Mouse (Mus musculus) hindbrain, embryonic 12.5 days (tissue): Measurements from ENCODE around the gene Lamtor5. TPM values are rescaled to one million over a fixed set of nuclear protein-coding genes. Genes with fewer than 3 reads are reported as not detected.

Source experiments
- ATAC-seq: fragments of 200-750 bp; cut with Nextera tagmentation; 2 replicates; pipeline ENCODE4 v1.8.0; 2017; ENCODE audit warnings: moderate TSS enrichment; ENCODE audit not compliant: low FRiP score
- H3K27ac ChIP-seq: fragments of 300-500 bp; sonication (generic); 2 replicates; pipeline ENCODE4 v1.5.1; 2016; ENCODE audit warnings: mild to moderate bottlenecking
- H3K27me3 ChIP-seq: fragments of 300-500 bp; sonication (generic); 2 replicates; pipeline ENCODE4 v1.6.1; 2016; ENCODE audit warnings: mild to moderate bottlenecking
- H3K36me3 ChIP-seq: fragments of 300-500 bp; sonication (generic); 2 replicates; pipeline ENCODE4 v1.6.1; 2016; ENCODE audit warnings: mild to moderate bottlenecking
- H3K4me1 ChIP-seq: fragments of 300-500 bp; sonication (generic); 2 replicates; pipeline ENCODE4 v1.6.1; 2016
- H3K4me2 ChIP-seq: fragments of 300-500 bp; sonication (generic); replicated peaks from 2 replicates; pipeline ENCODE4 v1.6.1; 2016; ENCODE audit warnings: mild to moderate bottlenecking
- H3K4me3 ChIP-seq: fragments of 300-500 bp; sonication (generic); 2 replicates; pipeline ENCODE4 v1.5.1; 2016; ENCODE audit warnings: mild to moderate bottlenecking
- H3K9ac ChIP-seq: fragments of 300-500 bp; sonication (generic); 2 replicates; pipeline ENCODE4 v1.6.1; 2016; ENCODE audit warnings: mild to moderate bottlenecking, moderate library complexity
- H3K9me3 ChIP-seq: fragments of 300-500 bp; sonication (generic); replicated peaks from 2 replicates; pipeline ENCODE4 v1.6.1; 2016; ENCODE audit warnings: mild to moderate bottlenecking
- whole genome bisulfite sequencing: fragments of 180-500 bp; shearing (Covaris S2); methylation state at CpG from one replicate; pipeline ENCODE4 v1.1.7; 2016; 5-methylcytosine and 5-hydroxymethylcytosine counted together
- polyA plus RNA-seq: library from polyadenylated mRNA; unstranded; fragments of >200 nt; fragmentation: Nextera tagmentation; extraction: Ambion mirVana; gene quantifications from 2 replicates; pipeline ENCODE4 v1.2.1, GENCODE M21; 2016

Gene Lamtor5
- 157 and 177 TPM in 2 replicates for polyA plus RNA-seq

DNA sequence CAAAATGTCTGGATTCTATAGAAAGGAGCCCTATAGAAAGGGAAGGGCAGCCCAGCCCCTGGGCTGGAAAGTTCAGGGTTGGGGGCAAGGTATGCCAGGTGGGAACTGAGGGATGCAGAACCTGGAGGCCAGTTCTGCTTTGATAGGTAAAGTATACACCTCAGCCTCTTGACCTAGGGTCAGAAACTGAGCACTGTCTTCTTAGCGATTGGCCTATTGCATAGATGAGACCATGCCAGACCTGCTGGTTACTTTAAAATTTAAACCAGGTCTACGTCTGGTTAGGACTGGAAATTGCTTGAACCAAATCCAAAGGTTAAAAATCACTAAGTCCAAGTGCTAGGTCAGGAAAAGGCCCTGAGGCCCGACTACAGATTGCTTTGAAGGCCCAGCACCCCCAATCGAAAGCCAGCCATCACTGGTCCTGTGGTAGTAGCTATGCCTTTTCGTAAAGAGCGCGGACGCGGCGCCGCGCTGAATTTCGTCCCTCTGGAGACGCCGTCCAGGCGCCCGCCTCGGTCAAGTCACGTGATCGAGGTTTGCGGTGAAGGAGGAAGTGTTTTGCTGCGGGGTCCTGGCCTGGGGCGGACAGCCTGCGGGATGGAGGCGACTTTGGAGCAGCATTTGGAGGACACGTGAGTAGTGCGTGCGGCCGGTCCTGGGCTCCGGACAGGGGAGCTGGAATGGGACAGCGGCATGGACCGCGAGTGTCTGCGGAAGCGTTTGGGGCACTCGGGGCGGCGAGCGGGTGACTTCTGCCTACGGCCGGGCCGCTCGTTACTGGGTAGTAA, at the start of gene Lamtor5:
Gene Lamtor5 (plus strand): TSS at position 380 of the 791 bp plus-strand sequence.
- ATAC-seq, result peak; percentile 92
- H3K27me3 ChIP-seq, result peaks cover 7% of the 10 kb centered on the region; the same call in 1 of the 2 replicates
- peak within 1 kb of the TSS; percentile 73 for H3K4me2 ChIP-seq
- no peak within 1 kb of the TSS for H3K27ac ChIP-seq
- H3K4me3 ChIP-seq, result peak within 1 kb of the TSS; percentile 82
- no peaks in the 10 kb centered on the region for H3K9me3 ChIP-seq
- peak within 1 kb of the TSS; percentile 70 for H3K9ac ChIP-seq
- peaks cover 12% of the 10 kb centered on the region for H3K4me1 ChIP-seq
- H3K36me3 ChIP-seq, result peaks cover 10% of the 10 kb centered on the region
- 3% methylated on average over 43 of the region's 43 CpGs for WGBS

GRCm38 (mm10) chr3:107229221-107229620, 49.4 kb upstream of the Lamtor5 start:
- no peak for ATAC-seq
- Histone ChIP-seq H3K4me1 (no peaks in the 10 kb centered on the region), H3K27ac (no peak overlapping the region), H3K4me2 (no peak overlapping the region), H3K9ac (no peak overlapping the region), H3K4me3 (no peak overlapping the region), H3K36me3 (no peaks in the 10 kb centered on the region), H3K27me3 (no peaks in the 10 kb centered on the region), H3K9me3 (no peaks in the 10 kb centered on the region)
- 77% methylated on average over 5 of the region's 5 CpGs for WGBS

DNA sequence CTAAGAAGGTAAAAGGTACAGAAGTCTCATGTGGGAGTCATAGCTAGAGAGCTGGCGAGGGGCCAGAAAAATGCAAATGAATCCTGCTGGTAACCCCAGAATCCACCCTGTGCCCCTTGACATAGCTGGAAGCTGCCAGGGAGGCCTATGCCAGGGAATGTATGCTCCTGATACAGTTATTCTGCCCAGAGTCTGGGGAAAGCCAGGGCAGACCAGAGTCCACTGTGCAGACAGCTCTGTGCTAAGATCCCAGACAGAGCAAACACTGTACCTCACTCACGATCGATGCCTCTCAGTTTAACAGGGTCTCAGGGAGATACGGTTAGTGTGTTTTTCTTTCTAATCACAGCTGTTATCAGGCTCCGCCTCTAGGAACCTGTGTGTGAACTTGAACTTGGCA, 48.8 kb upstream of the Lamtor5 start:
- Histone ChIP-seq H3K9ac (no peak overlapping the region), H3K4me2 (no peak overlapping the region), H3K9me3 (no peaks in the 10 kb centered on the region), H3K4me3 (no peak overlapping the region), H3K36me3 (no peaks in the 10 kb centered on the region), H3K4me1 (no peaks in the 10 kb centered on the region), H3K27me3 (no peaks in the 10 kb centered on the region), H3K27ac (no peak overlapping the region)
- ATAC-seq, result no peak
- 71% methylated on average over 5 of the region's 5 CpGs for WGBS

DNA sequence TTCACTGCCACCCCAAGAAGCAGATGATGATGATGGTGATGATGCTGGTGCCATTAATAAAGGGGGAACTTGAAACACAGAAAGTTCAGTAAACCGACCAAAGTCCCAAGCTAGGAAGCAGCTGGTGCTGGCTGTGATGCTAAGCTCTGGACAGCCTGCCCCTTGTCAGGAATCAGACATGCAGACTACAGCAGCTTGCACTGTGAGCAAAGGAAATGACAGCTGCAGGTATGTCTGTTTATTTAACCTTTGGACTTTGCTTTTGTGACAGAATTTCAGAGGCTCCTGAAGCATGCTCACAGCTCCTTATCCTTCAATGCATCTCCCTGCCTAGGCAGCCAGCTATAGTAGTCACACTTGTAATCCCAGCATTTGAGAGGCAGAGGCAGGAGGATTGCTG, 48.1 kb upstream of the Lamtor5 start, which contains the start of gene A630076J17Rik:
Gene A630076J17Rik (plus strand): TSS at position 88 of the 400 bp plus-strand sequence.
- H3K27ac ChIP-seq, result no peak within 1 kb of the TSS
- no peaks in the 10 kb centered on the region for H3K4me1 ChIP-seq
- 52% methylated on average over 1 of the region's 1 CpGs for WGBS
- no peaks in the 10 kb centered on the region for H3K36me3 ChIP-seq
- no peak within 1 kb of the TSS for H3K4me2 ChIP-seq
- H3K4me3 ChIP-seq, result no peak within 1 kb of the TSS
- no peaks in the 10 kb centered on the region for H3K27me3 ChIP-seq
- no peak for ATAC-seq
- H3K9ac ChIP-seq, result no peak within 1 kb of the TSS
- no peaks in the 10 kb centered on the region for H3K9me3 ChIP-seq

DNA sequence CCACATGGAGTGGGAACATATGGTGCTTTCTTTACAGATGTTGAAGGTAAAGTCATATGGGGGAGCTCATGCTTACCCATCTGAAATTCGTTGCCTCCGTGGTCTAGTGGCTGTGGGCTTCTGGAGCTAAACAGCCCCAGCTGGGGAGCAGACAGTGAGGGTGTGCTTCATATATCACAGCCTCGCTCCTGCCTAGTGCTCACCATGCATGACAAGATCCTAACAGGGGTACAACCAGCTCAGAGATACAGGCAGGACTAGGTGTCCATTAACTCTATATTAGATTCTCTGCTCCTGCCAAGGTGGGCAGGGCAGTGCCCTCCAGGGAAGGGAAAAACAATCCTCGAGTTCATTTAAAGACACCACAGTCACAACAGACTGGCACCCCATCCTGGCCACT, 47.5 kb upstream of the Lamtor5 start:
- Histone ChIP-seq H3K9me3 (no peaks in the 10 kb centered on the region), H3K36me3 (no peaks in the 10 kb centered on the region), H3K4me1 (no peaks in the 10 kb centered on the region), H3K4me3 (no peak overlapping the region), H3K27ac (no peak overlapping the region), H3K4me2 (no peak overlapping the region), H3K27me3 (no peaks in the 10 kb centered on the region), H3K9ac (no peak overlapping the region)
- ATAC-seq, result no peak
- 56% methylated on average over 4 of the region's 4 CpGs for WGBS

GRCm38 (mm10) chr3:107233351-107233813, 45.3 kb upstream of the Lamtor5 start:
- no peak overlapping the region for H3K4me3 ChIP-seq
- H3K9me3 ChIP-seq, result no peaks in the 10 kb centered on the region
- no peak overlapping the region for H3K27ac ChIP-seq
- H3K27me3 ChIP-seq, result no peaks in the 10 kb centered on the region
- H3K36me3 ChIP-seq, result no peaks in the 10 kb centered on the region
- no peak overlapping the region for H3K4me2 ChIP-seq
- peak; percentile 32; the same call in 1 of the 2 replicates for ATAC-seq
- H3K4me1 ChIP-seq, result no peaks in the 10 kb centered on the region
- WGBS, result 12% methylated on average over 11 of the region's 11 CpGs
- no peak overlapping the region for H3K9ac ChIP-seq

- ATAC-seq, result no peak
- H3K4me1 ChIP-seq, result no peaks in the 10 kb centered on the region
- no peaks in the 10 kb centered on the region for H3K9me3 ChIP-seq
- peaks cover 4% of the 10 kb centered on the region; the same call in 1 of the 2 replicates for H3K27me3 ChIP-seq
- no peak overlapping the region for H3K27ac ChIP-seq
- H3K4me2 ChIP-seq, result no peak overlapping the region
- H3K4me3 ChIP-seq, result no peak overlapping the region
- no peak overlapping the region for H3K9ac ChIP-seq
- H3K36me3 ChIP-seq, result no peaks in the 10 kb centered on the region
- 34% methylated on average over 2 of the region's 2 CpGs for WGBS
Measured at GRCm38 (mm10) chr3:107233945-107234344, 44.7 kb upstream of the Lamtor5 start.

DNA sequence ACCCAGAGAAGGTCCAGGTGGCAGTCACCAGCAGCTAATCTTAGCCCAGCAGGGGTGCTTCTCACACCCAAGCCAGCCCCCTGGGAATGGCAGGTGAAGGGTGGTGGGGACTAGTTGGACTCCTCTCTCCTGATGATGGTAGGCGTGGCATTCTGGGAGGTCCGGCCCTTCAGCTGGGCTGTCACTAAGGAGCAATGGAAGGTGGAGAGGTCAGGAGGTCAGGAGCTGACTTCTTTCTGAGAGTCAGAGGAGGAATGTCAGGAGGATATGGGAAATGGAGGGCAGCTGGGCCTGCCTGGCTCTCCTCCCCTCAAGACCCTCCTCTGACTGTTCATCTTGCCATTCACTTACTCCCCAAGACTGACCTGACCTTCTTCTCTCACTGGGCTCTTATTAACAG, 40.6 kb upstream of the Lamtor5 start:
- Histone ChIP-seq H3K4me2 (no peak overlapping the region), H3K27ac (no peak overlapping the region), H3K9me3 (no peaks in the 10 kb centered on the region), H3K36me3 (no peaks in the 10 kb centered on the region), H3K4me1 (0 out of 2 replicates have a peak, but pooled peaks cover 2% of the 10 kb centered on the region), H3K4me3 (no peak overlapping the region), H3K27me3 (peaks cover 8% of the 10 kb centered on the region), H3K9ac (no peak overlapping the region)
- ATAC-seq, result no peak
- WGBS, result 64% methylated on average over 2 of the region's 2 CpGs

- H3K4me2 ChIP-seq, result no peak overlapping the region
- WGBS, result 82% methylated on average over 8 of the region's 8 CpGs
- no peak overlapping the region for H3K27ac ChIP-seq
- 0 out of 2 replicates have a peak, but pooled peaks cover 2% of the 10 kb centered on the region for H3K4me1 ChIP-seq
- ATAC-seq, result no peak
- peaks cover 12% of the 10 kb centered on the region for H3K27me3 ChIP-seq
- no peaks in the 10 kb centered on the region for H3K36me3 ChIP-seq
- H3K9me3 ChIP-seq, result no peaks in the 10 kb centered on the region
- no peak overlapping the region for H3K9ac ChIP-seq
- no peak overlapping the region for H3K4me3 ChIP-seq
Measured at GRCm38 (mm10) chr3:107238471-107238980, 40.1 kb upstream of the Lamtor5 start.

DNA sequence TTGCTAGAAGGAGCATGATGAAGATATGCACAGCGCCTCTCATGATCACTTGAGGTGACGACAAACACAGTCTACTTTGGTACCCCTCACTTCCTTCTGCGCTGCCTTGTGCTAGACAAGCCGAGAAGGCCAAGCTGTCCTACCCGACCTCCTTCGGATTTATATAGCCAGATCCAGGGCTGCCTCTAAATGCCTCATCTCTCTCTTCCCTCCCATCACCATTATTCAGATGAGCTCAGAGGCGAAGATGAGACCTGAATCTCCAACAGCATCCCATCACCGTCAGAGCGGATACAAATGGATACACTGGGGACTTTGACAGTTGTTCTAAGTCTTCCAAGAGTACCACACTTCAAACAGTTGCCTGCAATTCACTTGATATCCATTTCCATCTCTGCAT, 39.1 kb upstream of the Lamtor5 start, which contains the start of gene Prok1:
Gene Prok1 (minus strand): TSS at position 101 of the 400 bp plus-strand sequence.
- peaks cover 13% of the 10 kb centered on the region for H3K27me3 ChIP-seq
- H3K9me3 ChIP-seq, result no peaks in the 10 kb centered on the region
- 0 out of 2 replicates have a peak, but pooled peaks cover 2% of the 10 kb centered on the region for H3K4me1 ChIP-seq
- 88% methylated on average over 9 of the region's 9 CpGs for WGBS
- no peak within 1 kb of the TSS for H3K9ac ChIP-seq
- no peak for ATAC-seq
- no peak within 1 kb of the TSS for H3K4me2 ChIP-seq
- no peak within 1 kb of the TSS for H3K4me3 ChIP-seq
- H3K27ac ChIP-seq, result no peak within 1 kb of the TSS
- H3K36me3 ChIP-seq, result no peaks in the 10 kb centered on the region

DNA sequence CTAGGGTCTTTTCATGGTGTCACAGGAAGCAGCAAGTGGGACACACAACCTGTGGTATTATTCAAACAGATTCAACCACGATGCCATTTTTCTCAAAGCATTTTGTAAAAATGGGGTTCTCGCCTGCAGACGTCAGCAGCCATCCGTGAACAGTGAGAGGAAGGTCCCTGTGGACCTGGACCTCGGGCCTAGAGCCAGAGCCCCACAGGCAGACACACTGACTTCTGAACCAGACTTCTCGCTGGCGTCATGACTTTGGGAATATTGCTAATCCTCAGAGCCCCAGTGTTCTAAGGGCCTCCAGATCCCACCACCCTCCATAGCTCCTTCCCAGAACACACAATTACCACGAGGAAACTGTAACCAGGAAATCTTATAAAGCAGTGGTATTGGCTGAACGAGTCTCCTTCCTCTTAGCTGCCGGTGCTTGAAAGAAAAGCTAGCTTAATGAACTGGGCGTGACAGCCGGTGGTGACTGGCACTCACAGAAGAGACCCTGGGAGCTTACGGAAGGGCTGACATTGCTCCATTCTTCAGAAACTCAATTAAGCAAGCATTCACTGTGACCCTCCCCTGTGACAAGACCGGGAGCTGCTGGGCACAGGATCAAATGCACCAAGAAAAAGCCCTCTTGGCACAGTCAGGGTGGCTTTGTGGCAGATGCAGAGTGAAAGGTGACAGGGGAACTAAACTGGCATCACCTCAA, 37.1 kb upstream of the Lamtor5 start:
- H3K27ac ChIP-seq, result no peak overlapping the region
- ATAC-seq, result 0 out of 2 replicates have a peak, but pooled peaks have one; percentile 32
- H3K4me2 ChIP-seq, result no peak overlapping the region
- H3K9ac ChIP-seq, result no peak overlapping the region
- H3K9me3 ChIP-seq, result no peaks in the 10 kb centered on the region
- 39% methylated on average over 14 of the region's 14 CpGs for WGBS
- no peaks in the 10 kb centered on the region for H3K36me3 ChIP-seq
- H3K4me1 ChIP-seq, result 0 out of 2 replicates have a peak, but pooled peaks cover 2% of the 10 kb centered on the region
- no peak overlapping the region for H3K4me3 ChIP-seq
- H3K27me3 ChIP-seq, result peaks cover 13% of the 10 kb centered on the region

- no peak for ATAC-seq
- Histone ChIP-seq H3K36me3 (no peaks in the 10 kb centered on the region), H3K4me3 (no peak overlapping the region), H3K4me2 (no peak overlapping the region), H3K4me1 (no peaks in the 10 kb centered on the region), H3K9ac (no peak overlapping the region), H3K27me3 (0 out of 2 replicates have a peak, but pooled peaks cover 5% of the 10 kb centered on the region), H3K27ac (no peak overlapping the region), H3K9me3 (no peaks in the 10 kb centered on the region)
- WGBS, result 79% methylated on average over 6 of the region's 6 CpGs
Measured at GRCm38 (mm10) chr3:107246876-107247275, 31.8 kb upstream of the Lamtor5 start.
